35 mouse cellular contexts compared by ENCODE assay signal in the genomic region with DNA sequence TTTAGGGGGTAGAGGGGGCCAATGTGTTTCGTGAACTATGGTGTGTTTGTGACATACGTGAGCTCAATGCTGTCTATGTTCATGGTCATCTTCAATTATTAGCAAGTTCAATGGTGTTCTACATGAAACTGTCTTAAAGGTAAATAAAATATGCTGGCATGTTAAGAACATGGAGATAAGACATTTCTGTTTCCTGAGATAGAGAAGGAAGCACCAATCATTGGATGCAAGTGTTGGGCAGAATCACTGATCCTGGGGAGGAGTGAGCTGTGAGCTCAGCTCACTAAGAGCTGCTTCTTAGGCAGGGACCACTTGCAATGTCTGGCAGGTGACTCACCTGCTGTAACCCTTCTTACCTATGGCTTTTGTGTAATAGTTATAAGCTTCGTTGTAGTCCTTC. TPM values are rescaled to one million over a fixed set of nuclear protein-coding genes. Genes with fewer than 3 reads are reported as not detected.
"Had no signal": no experiment of that assay in that cellular context is flagged by ENCODE, and none has a peak within 500 bp of the region (broad histone marks: within the 10 kb centered on the region; RNA-seq: fewer than 3 reads in every experiment).

No protein-coding gene starts in this region.

- H3K9ac ChIP-seq: heart, embryonic 12.5 days; heart, embryonic 13.5 days; heart, embryonic 15.5 days; hindbrain, embryonic 12.5 days; hindbrain, embryonic 13.5 days; hindbrain, embryonic 14.5 days; hindbrain, embryonic 15.5 days; intestine, embryonic 15.5 days; kidney, embryonic 15.5 days had no signal

- H3K4me2 ChIP-seq: heart, embryonic 12.5 days; heart, embryonic 13.5 days; heart, embryonic 15.5 days; hindbrain, embryonic 12.5 days; hindbrain, embryonic 13.5 days; hindbrain, embryonic 14.5 days; hindbrain, embryonic 15.5 days; intestine, embryonic 15.5 days; kidney, embryonic 15.5 days had no signal

- H3K27ac ChIP-seq: heart, embryonic 10.5 days; heart, embryonic 13.5 days; heart, embryonic 15.5 days; hindbrain, embryonic 10.5 days; hindbrain, embryonic 12.5 days; hindbrain, embryonic 13.5 days; hindbrain, embryonic 14.5 days; hindbrain, embryonic 15.5 days; intestine, embryonic 15.5 days; kidney, embryonic 15.5 days; kidney, postnatal 0 days; layer of hippocampus, adult 2 months had no signal

- H3K4me1 ChIP-seq: hindbrain, embryonic 10.5 days; hindbrain, embryonic 12.5 days had no signal

- H3K27me3 ChIP-seq: heart, embryonic 12.5 days; heart, embryonic 13.5 days; heart, embryonic 15.5 days; hindbrain, embryonic 12.5 days; hindbrain, embryonic 13.5 days; hindbrain, embryonic 15.5 days; intestine, embryonic 15.5 days; kidney, embryonic 15.5 days had no signal

- DNase-seq: heart, postnatal 10 days; heart, postnatal 14 days; heart, postnatal 36 days; heart, postnatal 4 days; kidney, adult 11 months; kidney, adult 18-20 months; kidney, adult 2 months; kidney, adult 8-10 months; kidney, adult 9 months; kidney, postnatal 10 days; kidney, postnatal 14 days; kidney, postnatal 25 days; kidney, postnatal 36 days; kidney, postnatal 4 days; layer of hippocampus, adult 9-11 months; layer of hippocampus, postnatal 36 days had no signal

- ATAC-seq: hindbrain, embryonic 16.5 days; inflammation-experienced regulatory T-cells, adult 6 months; intestine, embryonic 15.5 days; intestine, embryonic 16.5 days; intestine, postnatal 0 days had no signal

- H3K4me3 ChIP-seq: heart, embryonic 10.5 days; heart, embryonic 12.5 days; heart, embryonic 13.5 days; heart, embryonic 15.5 days; hindbrain, embryonic 10.5 days; hindbrain, embryonic 12.5 days; hindbrain, embryonic 13.5 days; hindbrain, embryonic 15.5 days; intestine, embryonic 15.5 days; kidney, embryonic 15.5 days; layer of hippocampus, adult 2 months had no signal

- H3K9me3 ChIP-seq: heart, embryonic 10.5 days; heart, embryonic 12.5 days; heart, embryonic 13.5 days; heart, embryonic 15.5 days; hindbrain, embryonic 10.5 days; hindbrain, embryonic 12.5 days; hindbrain, embryonic 13.5 days; hindbrain, embryonic 15.5 days; intestine, embryonic 15.5 days; kidney, embryonic 15.5 days had no signal

RNA-seq across cellular contexts. Expression of gene Ttc25, which starts 56.0 kb away (rescaled TPM):
- total RNA-seq: hematopoietic stem cell, adult 5-6 weeks had no signal
- polyA plus RNA-seq: large intestine, adult 2 months had no signal
